Comparison of ENCODE assay signal across 28 mouse cellular contexts in genomic region chr19:41872285-41872684, GRCm38 (mm10). TPM values are rescaled to one million over a fixed set of nuclear protein-coding genes. Genes with fewer than 3 reads are reported as not detected.
DNase-seq lines count a peak whose midpoint lies in the region; ATAC-seq and TF ChIP-seq lines count a peak whose summit lies in the region.
"Had no signal": no experiment of that assay in that cellular context is flagged by ENCODE, and none has a peak within 500 bp of the region (broad histone marks: within the 10 kb centered on the region; RNA-seq: fewer than 3 reads in every experiment).

No protein-coding gene starts in this region.

- TF ChIP-seq EP300 in heart, adult 2 months (IDR thresholded peaks at IDR 0.05; ENCODE audit: insufficient read depth, low read depth, low read length), result no peak

- intact Hi-C loops in heart, adult 2 months (cut with DNase I), result no loop called here
- intact Hi-C loops in left cerebral cortex, postnatal 10 days (cut with DNase I), result no loop called here

- no peak for TF ChIP-seq CTCF in heart, adult 2 months (IDR thresholded peaks at IDR 0.05)

- H3K9ac ChIP-seq in heart, embryonic 12.5 days, result no peak overlapping the region
- no peak overlapping the region for H3K9ac ChIP-seq in heart, adult 2 months (ENCODE audit: low read depth, low read length)
- H3K9ac ChIP-seq: embryonic facial prominence, embryonic 13.5 days; hindbrain, embryonic 13.5 days; liver, embryonic 14.5 days had no signal

- 0 out of 2 replicates have a peak, but pooled peaks have one; percentile 4 for ATAC-seq in heart, embryonic 12.5 days (ENCODE audit: insufficient number of reproducible peaks, low FRiP score)
- ATAC-seq: forebrain, embryonic 16.5 days; intestine, embryonic 16.5 days; Patski had no signal

- H3K27ac ChIP-seq in heart, embryonic 12.5 days (ENCODE audit: poor library complexity, severe bottlenecking), result no peak overlapping the region
- H3K27ac ChIP-seq in heart, adult 2 months, result no peak overlapping the region
- H3K27ac ChIP-seq: embryonic facial prominence, embryonic 13.5 days; forebrain, embryonic 10.5 days; hindbrain, embryonic 13.5 days; liver, embryonic 14.5 days had no signal

- TF ChIP-seq POLR2A in heart, adult 2 months (IDR thresholded peaks at IDR 0.05; ENCODE audit: insufficient read depth, low read depth, low read length), result no peak

- H3K79me2 ChIP-seq in heart, adult 2 months (replicated peaks; ENCODE audit: control insufficient read depth, insufficient read depth, low read length), result no peaks in the 10 kb centered on the region

- no peak overlapping the region for H3K4me2 ChIP-seq in heart, embryonic 12.5 days
- H3K4me2 ChIP-seq: embryonic facial prominence, embryonic 13.5 days; heart, embryonic 11.5 days; hindbrain, embryonic 13.5 days had no signal

- H3K27me3 ChIP-seq in heart, embryonic 12.5 days (replicated peaks), result no peaks in the 10 kb centered on the region
- H3K27me3 ChIP-seq in heart, adult 2 months (ENCODE audit: control insufficient read depth, insufficient read depth, low read length), result no peaks in the 10 kb centered on the region
- H3K27me3 ChIP-seq: embryonic facial prominence, embryonic 13.5 days; hindbrain, embryonic 13.5 days; Patski had no signal

- H3K4me1 ChIP-seq in heart, embryonic 12.5 days (replicated peaks), result peaks cover 7% of the 10 kb centered on the region; the same call in 1 of the 2 replicates
- no peaks in the 10 kb centered on the region for H3K4me1 ChIP-seq in heart, adult 2 months (ENCODE audit: control insufficient read depth, insufficient read depth, low read length)
- H3K4me1 ChIP-seq: embryonic facial prominence, embryonic 13.5 days; forebrain, embryonic 10.5 days; hindbrain, embryonic 13.5 days had no signal

- DNase-seq in heart, adult 2 months, result no peak
- peak; percentile 18 to 32 for DNase-seq in left cerebral cortex, adult 18-20 months (ENCODE audit: low spot score in 2 of 2)
- no peak for DNase-seq in left cerebral cortex, postnatal 10 days (ENCODE audit: extremely low spot score in 1 of 2, low spot score in 2 of 2)
- peak; percentile 29 to 48 for DNase-seq in right cerebral cortex, adult 2 months (ENCODE audit: low spot score in 2 of 2)
- DNase-seq in right cerebral cortex, postnatal 14 days, result no peak
- DNase-seq in lung, postnatal 4 days, result no peak
- DNase-seq: adrenal gland, postnatal 10 days; cerebellum, adult 11-12 months; cerebellum, postnatal 10 days; gastrocnemius, postnatal 25 days; heart, adult 11 months; heart, postnatal 4 days; kidney, adult 9 months; kidney, postnatal 10 days; liver; lung, adult 2 months; lung, postnatal 10 days; midbrain, embryonic 14.5 days; retina, postnatal 1 day had no signal

- peaks cover 85% of the 10 kb centered on the region for H3K36me3 ChIP-seq in heart, embryonic 12.5 days
- no peaks in the 10 kb centered on the region for H3K36me3 ChIP-seq in heart, adult 2 months (ENCODE audit: control insufficient read depth, insufficient read depth, low read length)

- no peaks in the 10 kb centered on the region for H3K9me3 ChIP-seq in heart, embryonic 12.5 days (replicated peaks)
- H3K9me3 ChIP-seq: embryonic facial prominence, embryonic 13.5 days; forebrain, embryonic 10.5 days; hindbrain, embryonic 13.5 days had no signal

- WGBS in heart, embryonic 12.5 days, result 76% methylated on average over 2 of the region's 2 CpGs
- WGBS in heart, adult 2 months, result 63% methylated on average over 2 of the region's 2 CpGs

- no peak overlapping the region for H3K4me3 ChIP-seq in heart, embryonic 12.5 days
- no peak overlapping the region for H3K4me3 ChIP-seq in heart, adult 2 months
- H3K4me3 ChIP-seq: embryonic facial prominence, embryonic 13.5 days; forebrain, embryonic 10.5 days; hindbrain, embryonic 13.5 days had no signal

RNA-seq across cellular contexts. Expression of gene Rrp12, which starts 23.7 kb away (rescaled TPM):
- 16.9 TPM in 2 replicates for polyA plus RNA-seq in heart, embryonic 12.5 days (2016; fragmentation: Nextera tagmentation; extraction: Ambion mirVana)
- total RNA-seq in heart, adult 2 months (2021), result 10 to 100 TPM; 13.7 to 17.4 TPM
- polyA plus RNA-seq in heart, adult 2 months (2012; rRNA removed), result 6.6 and 6.9 TPM in 2 replicates
- total RNA-seq in left cerebral cortex, adult 18-20 months (2021), result 10 to 100 TPM; 29.7 to 31.5 TPM
- total RNA-seq in left cerebral cortex, postnatal 10 days (2021), result 10 to 100 TPM; 38.5 to 40.3 TPM

RNA-seq across cellular contexts. Expression of gene Frat2, which starts 24.4 kb away (rescaled TPM):
- polyA plus RNA-seq in heart, embryonic 12.5 days (2016; fragmentation: Nextera tagmentation; extraction: Ambion mirVana), result 3.6 TPM in 2 replicates
- total RNA-seq in heart, adult 2 months (2021), result 1 to 10 TPM; 2.7 to 4.9 TPM
- 1.4 and 1.7 TPM in 2 replicates for polyA plus RNA-seq in heart, adult 2 months (2012; rRNA removed)
- total RNA-seq in left cerebral cortex, adult 18-20 months (2021), result 1 to 10 TPM; 7.1 to 7.4 TPM
- 10 to 100 TPM; 11.0 to 11.6 TPM for total RNA-seq in left cerebral cortex, postnatal 10 days (2021)

RNA-seq across cellular contexts. Expression of gene Pgam1, which starts 39.4 kb away (rescaled TPM):
- 906 and 931 TPM in 2 replicates for polyA plus RNA-seq in heart, embryonic 12.5 days (2016; fragmentation: Nextera tagmentation; extraction: Ambion mirVana)
- total RNA-seq in heart, adult 2 months (2021), result 100 to 1,000 TPM; 122 to 135 TPM
- polyA plus RNA-seq in heart, adult 2 months (2012; rRNA removed), result 111 and 162 TPM in 2 replicates
- total RNA-seq in left cerebral cortex, adult 18-20 months (2021), result 100 to 1,000 TPM; 593 to 606 TPM
- total RNA-seq in left cerebral cortex, postnatal 10 days (2021), result 100 to 1,000 TPM; 526 to 534 TPM

RNA-seq across cellular contexts. Expression of gene Frat1, which starts 42.5 kb away (rescaled TPM):
- polyA plus RNA-seq in heart, embryonic 12.5 days (2016; fragmentation: Nextera tagmentation; extraction: Ambion mirVana), result 2.5 and 3.2 TPM in 2 replicates
- total RNA-seq in heart, adult 2 months (2021), result 1 to 10 TPM; 2.5 to 3.9 TPM
- 1.3 TPM in 2 replicates for polyA plus RNA-seq in heart, adult 2 months (2012; rRNA removed)
- total RNA-seq in left cerebral cortex, adult 18-20 months (2021), result 10 to 100 TPM; 14.0 to 15.7 TPM
- total RNA-seq in left cerebral cortex, postnatal 10 days (2021), result 10 to 100 TPM; 17.5 to 19.1 TPM

Comparison
In these comparisons a context has a peak if more than half of its experiments do, and no peak if none do; other contexts are left out.
1. DNase-seq: peak in left cerebral cortex, adult 18-20 months (2 of 2) and right cerebral cortex, adult 2 months (2 of 2); none in heart, adult 2 months (0 of 2), left cerebral cortex, postnatal 10 days (0 of 2), right cerebral cortex, postnatal 14 days (single experiment) and lung, postnatal 4 days (0 of 2).